Mouse (Mus musculus): Measurements from ENCODE around the gene Fam131a.

DNA sequence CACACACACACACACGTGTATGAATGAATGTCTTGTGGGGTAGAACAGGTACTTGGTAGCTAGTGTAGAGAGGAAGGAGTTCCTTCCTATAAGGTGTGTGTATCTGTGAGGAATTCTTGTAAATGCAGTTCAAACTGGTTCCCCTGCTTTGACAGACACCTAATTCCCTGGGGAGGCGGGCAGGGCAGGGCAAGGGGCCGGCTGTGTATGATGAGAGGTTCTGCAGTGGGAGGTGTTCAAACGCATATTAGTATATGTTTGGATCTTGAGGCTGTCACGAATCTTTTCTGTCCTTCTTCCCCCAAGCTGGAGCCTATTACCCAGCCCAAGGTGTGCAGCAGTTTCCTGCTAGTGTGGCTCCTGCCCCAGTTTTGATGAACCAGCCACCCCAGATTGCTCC, 15.7 kb upstream of the Fam131a start:
- TF ChIP-seq POLR2A (IDR thresholded peaks at IDR 0.05; ENCODE audit: insufficient read depth, low read length) (no peak), CTCF (IDR thresholded peaks at IDR 0.05; ENCODE audit: low read depth, low read length) (no peak)
